Mouse (Mus musculus): ENCODE measurements around the gene Odf4. TPM values are rescaled to one million over a fixed set of nuclear protein-coding genes. Genes with fewer than 3 reads are reported as not detected.
"Not testable (repeated sequence)": the region's sequence is repeated elsewhere in the genome, so short reads cannot be mapped to it uniquely, and the experiment has no call there.

Odf4 gene
- 0.70 TPM in 1 of 2 replicates, not detected in the other for total RNA-seq (2021)
- long read RNA-seq, result 0 reads

- no peak for DNase-seq
These were observed at the start of gene Odf4 for GRCm38 (mm10) chr11:68926981-68927380. Gene Odf4, minus strand, starts transcription at chr11:68927081.

- DNase-seq, result no peak
These were observed 48.7 kb upstream of the Odf4 start for GRCm38 (mm10) chr11:68975601-68976000.

- DNase-seq, result no peak
These were observed 48.2 kb upstream of the Odf4 start, which contains the start of gene Rangrf for GRCm38 (mm10) chr11:68975085-68975484. Gene Rangrf, minus strand, starts transcription at chr11:68975185.

GRCm38 (mm10) chr11:68974059-68974450 lies 47.2 kb upstream of the Odf4 start:
- DNase-seq, result no peak

GRCm38 (mm10) chr11:68973250-68974058 lies 46.6 kb upstream of the Odf4 start:
- DNase-seq, result peak; percentile 89

GRCm38 (mm10) chr11:68970232-68970631 lies 43.4 kb upstream of the Odf4 start:
- peak; percentile 54 for DNase-seq

- no peak for DNase-seq
These were observed 41.9 kb upstream of the Odf4 start for GRCm38 (mm10) chr11:68968752-68969151.

- peak; percentile 94 for DNase-seq
These were observed 40.7 kb upstream of the Odf4 start, which contains the start of gene Slc25a35 for GRCm38 (mm10) chr11:68967337-68968282. Gene Slc25a35, plus strand, starts transcription at chr11:68968131.

GRCm38 (mm10) chr11:68966554-68966953 lies 39.7 kb upstream of the Odf4 start:
- DNase-seq, result no peak

- DNase-seq, result peak; percentile 48
These were observed 39.0 kb upstream of the Odf4 start for GRCm38 (mm10) chr11:68965845-68966244.

GRCm38 (mm10) chr11:68965050-68965449 lies 38.2 kb upstream of the Odf4 start:
- DNase-seq, result no peak

GRCm38 (mm10) chr11:68963405-68963804 lies 36.5 kb upstream of the Odf4 start:
- no peak for DNase-seq

- DNase-seq, result not testable (repeated sequence)
These were observed 35.3 kb upstream of the Odf4 start for GRCm38 (mm10) chr11:68962159-68962558.

- no peak for DNase-seq
These were observed 34.7 kb upstream of the Odf4 start for GRCm38 (mm10) chr11:68961596-68961995.

- no peak for DNase-seq
These were observed 31.1 kb upstream of the Odf4 start for GRCm38 (mm10) chr11:68957971-68958370.

- DNase-seq, result no peak
These were observed 30.4 kb upstream of the Odf4 start, which contains the start of gene Arhgef15 for GRCm38 (mm10) chr11:68957308-68957707. Gene Arhgef15, minus strand, starts transcription at chr11:68957480.

- DNase-seq, result peak; percentile 32
These were observed 29.8 kb upstream of the Odf4 start for GRCm38 (mm10) chr11:68956697-68957096.

- DNase-seq, result no peak
These were observed 29.2 kb upstream of the Odf4 start for GRCm38 (mm10) chr11:68956107-68956506.

- no peak for DNase-seq
These were observed 28.6 kb upstream of the Odf4 start for GRCm38 (mm10) chr11:68955473-68955872.

GRCm38 (mm10) chr11:68954408-68954807 lies 27.5 kb upstream of the Odf4 start:
- DNase-seq, result no peak

GRCm38 (mm10) chr11:68953903-68954302 lies 27.0 kb upstream of the Odf4 start:
- DNase-seq, result no peak

- DNase-seq, result no peak
These were observed 20.7 kb upstream of the Odf4 start for GRCm38 (mm10) chr11:68947542-68947993.

Data from adrenal gland, postnatal 25 days (tissue).